Mouse (Mus musculus): ENCODE results near the gene Apoc3.

- no peak for TF ChIP-seq CTCF (IDR thresholded peaks at IDR 0.05; ENCODE audit: low read depth)
- no peak for TF ChIP-seq EP300 (IDR thresholded peaks at IDR 0.05; ENCODE audit: low read depth)
These were observed at the start of gene Apoc3 for GRCm38 (mm10) chr9:46235596-46235648.

Data from heart, postnatal 0 days (tissue).